Mouse (Mus musculus): Measurements from ENCODE around the gene Dpysl5. TPM values are rescaled to one million over a fixed set of nuclear protein-coding genes. Genes with fewer than 3 reads are reported as not detected.

The Dpysl5 gene
- total RNA-seq, 2 experiments from 2014 or later: 0.62 to 1.3 TPM

DNA sequence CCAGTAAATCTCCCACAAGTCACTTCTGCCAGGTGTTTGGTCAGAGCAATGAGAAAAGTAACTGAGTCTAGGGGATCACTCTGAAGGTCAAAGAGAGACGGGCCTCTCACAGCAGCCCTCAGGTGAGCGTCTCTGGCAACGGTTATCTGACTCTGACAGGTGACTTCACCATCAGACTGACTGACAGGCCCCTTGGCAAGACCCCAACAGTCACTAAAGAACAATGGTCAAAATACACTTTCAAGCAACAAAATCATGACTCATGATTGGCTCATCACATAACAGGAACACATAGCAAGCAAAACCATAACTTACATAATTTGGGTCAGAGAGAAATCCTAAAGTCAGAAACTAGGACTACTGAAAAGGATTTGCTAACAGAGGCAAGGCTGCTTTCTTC is 9.5 kb upstream of the Dpysl5 start:
- no peak for DNase-seq (ENCODE audit: low spot score)

GRCm38 (mm10) chr5:30709744-30710383 is 1.5 kb upstream of the Dpysl5 start:
- DNase-seq (ENCODE audit: low spot score): peak; percentile 79

- no peak for DNase-seq (ENCODE audit: low spot score)
Observed at GRCm38 (mm10) chr5:30710486-30710885, 878 bp upstream of the Dpysl5 start.

GRCm38 (mm10) chr5:30712002-30712390 is 632 bp downstream of the Dpysl5 start:
- no peak for DNase-seq (ENCODE audit: low spot score)

GRCm38 (mm10) chr5:30712441-30713298 is 1.3 kb downstream of the Dpysl5 start:
- no peak for DNase-seq (ENCODE audit: low spot score)

DNA sequence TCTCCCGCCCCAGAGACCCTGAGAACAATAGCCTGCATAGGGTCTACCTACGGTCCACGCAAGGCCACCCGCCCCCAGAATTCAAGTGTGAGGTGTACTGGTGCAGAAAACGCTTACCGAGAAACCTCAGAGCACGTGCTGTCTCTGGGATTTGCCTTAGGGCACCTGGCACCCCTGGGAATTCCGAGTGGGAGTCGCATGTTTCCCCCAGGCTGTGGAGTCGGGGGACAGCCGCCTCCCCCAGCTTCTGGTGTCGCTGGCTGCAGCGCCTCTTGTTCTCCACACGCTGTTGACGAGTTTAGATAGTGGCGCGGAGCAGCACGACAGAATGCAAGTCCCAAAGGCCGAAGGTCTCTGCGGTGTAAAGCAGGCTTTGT is 1.9 kb downstream of the Dpysl5 start:
- no peak for DNase-seq (ENCODE audit: low spot score)

DNA sequence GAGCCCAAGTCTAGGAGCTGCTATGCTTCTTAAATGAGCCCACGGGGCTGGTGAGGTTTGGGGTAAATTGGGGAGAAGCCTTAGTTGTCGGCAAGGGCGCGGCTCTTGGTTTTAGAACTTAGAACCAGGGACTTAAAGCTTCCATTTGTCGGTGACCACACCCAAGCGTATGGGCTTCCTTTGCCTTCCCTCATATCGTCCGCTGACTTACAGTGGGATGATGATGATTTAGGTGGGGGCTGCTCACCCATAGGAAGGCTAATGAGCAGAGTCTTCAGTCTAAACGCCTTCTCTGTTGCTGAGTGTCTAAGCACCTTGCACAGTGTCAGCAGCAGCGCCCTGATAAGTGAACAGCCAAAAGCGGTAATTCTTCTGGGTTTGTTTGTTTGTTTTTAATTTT is 2.3 kb downstream of the Dpysl5 start:
- DNase-seq (ENCODE audit: low spot score): no peak

- DNase-seq (ENCODE audit: low spot score): no peak
Observed at GRCm38 (mm10) chr5:30716311-30716710, 4.9 kb downstream of the Dpysl5 start.

- no peak for DNase-seq (ENCODE audit: low spot score)
Observed at GRCm38 (mm10) chr5:30717506-30717905, 6.1 kb downstream of the Dpysl5 start.

DNA sequence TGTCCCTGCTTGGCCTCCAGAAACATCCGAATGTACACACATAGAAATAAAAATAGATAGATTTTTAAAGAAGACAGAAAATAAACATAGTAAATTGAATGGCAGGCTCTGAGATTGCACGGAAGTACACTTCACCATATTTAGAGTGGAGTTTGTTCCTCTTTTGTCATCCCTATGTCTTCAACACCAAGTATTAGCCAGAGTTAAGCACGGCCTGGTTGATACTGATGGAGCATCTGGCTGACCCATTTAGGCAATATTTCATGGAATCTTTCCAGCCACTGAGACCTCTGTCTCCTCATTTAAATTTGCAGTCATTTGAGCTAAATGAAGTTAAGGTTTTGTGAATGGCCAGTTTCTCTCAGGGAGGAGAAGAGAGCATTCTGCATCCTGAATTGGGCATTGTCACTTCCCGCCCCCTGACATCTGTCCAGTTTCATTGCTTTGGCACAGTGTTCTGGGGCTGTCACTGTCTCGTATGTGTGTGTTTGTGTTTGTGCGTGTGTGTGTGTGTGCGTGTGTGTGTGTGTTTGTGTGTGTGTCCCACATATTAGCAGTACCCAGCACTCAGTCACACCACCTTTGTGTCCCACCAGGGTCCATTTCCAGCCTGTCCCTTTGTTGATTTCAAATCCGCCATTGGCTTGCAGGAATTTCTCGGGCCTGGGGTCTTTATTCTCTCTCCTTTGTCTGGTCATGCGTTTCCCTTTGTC is 6.8 kb downstream of the Dpysl5 start:
- no peak for DNase-seq (ENCODE audit: low spot score)

DNA sequence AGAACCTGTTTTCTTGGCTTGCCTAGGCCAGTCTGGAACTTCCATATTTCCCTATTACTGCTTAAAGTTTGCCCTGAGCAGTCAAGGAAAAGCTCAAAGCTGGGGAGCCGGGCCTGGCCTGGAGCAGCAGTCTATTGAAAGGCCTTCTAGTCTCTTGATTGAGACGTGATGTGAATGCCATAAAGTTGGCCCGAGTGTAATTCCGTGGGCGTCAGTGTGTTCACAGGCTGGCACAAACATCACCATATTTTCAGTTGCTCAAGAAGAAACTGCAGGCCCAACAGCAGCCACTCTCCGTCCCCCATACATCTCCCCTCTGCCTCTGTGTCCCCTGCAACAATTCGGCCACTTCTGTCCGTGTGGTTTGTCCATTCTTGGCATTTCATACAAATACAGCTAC is 10.6 kb downstream of the Dpysl5 start:
- no peak for DNase-seq (ENCODE audit: low spot score)

DNA sequence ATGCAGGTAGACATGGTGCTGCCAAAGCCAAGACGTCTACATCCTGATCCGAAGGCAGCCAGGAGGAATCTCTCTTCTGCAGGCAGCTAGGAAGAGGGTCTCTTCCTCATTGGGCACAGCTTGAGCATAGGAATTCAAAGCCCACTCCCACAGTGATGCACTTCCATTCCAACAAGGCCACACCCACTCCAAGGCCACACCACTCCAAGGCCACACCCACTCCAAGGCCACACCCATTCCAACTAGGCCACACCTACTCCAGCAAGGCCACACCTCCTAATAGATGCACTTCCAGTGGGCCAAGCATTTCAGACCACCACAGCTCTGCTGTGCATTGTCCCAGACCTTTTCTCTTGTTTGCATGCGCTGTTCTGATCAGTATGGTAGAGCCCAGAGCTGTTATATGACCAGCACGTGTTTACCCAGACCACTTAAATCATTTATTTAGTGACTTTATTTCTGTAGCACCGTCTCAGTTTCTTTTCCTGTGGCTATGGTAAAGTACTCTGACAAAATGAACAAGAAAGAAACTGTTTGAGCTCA is 14.9 kb downstream of the Dpysl5 start:
- DNase-seq (ENCODE audit: low spot score): no peak

DNA sequence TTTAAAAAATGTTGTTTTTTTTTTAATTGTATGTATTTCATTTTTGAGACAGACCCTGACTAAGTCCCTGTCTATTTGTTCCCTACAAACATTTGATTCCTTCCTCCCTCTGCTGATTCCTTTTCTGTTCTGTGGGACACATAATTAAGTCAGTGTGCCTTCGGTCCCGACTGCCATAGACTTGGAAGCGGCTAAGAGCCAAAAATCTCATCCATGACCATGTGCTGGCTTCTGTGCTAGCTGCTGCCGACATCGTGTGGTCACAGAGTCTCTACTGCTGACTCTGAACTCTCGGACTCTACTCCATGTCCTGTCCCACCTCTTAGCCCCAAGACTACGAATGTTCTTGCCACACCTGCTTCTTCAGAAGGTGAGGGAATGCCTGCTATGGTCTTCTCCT is 21.1 kb downstream of the Dpysl5 start:
- DNase-seq (ENCODE audit: low spot score): no peak

- DNase-seq (ENCODE audit: low spot score): no peak
Observed at GRCm38 (mm10) chr5:30734666-30735065, 23.3 kb downstream of the Dpysl5 start.

DNA sequence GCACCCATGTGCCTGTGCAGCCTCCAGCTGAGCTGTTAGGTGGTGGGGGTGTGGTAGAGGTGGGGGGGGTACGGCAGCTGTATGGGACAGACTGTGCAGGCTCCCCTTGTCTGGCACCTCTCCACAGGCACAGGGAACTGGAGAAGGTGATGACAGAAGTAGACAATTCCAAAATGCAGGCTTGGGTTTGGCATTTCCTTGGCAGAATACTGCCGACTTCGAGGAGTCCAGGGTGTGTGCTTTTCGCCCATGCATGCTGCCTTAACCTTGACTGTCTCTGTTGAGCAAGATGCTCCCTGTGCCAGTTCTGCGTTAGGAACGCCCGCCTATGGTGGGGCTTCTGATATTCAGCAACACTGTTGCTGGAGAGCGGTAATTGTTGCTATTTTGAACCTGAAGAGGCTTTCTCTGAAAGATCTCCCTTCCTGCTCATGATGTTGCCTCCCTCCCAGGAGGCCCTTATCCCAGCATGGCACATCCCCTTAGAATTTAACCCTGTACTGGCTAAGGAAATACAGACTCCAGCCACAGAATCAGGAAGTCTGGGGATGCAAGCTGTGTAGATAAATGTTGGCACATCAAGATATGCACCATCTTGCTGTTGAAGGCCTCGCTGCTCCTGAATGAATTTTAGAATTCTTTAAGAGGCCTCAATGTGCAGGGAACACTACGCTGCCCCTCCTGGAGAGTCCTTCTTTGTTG is 26.9 kb downstream of the Dpysl5 start:
- DNase-seq (ENCODE audit: low spot score): peak; percentile 24

- no peak for DNase-seq (ENCODE audit: low spot score)
Observed at GRCm38 (mm10) chr5:30739595-30739994, 28.2 kb downstream of the Dpysl5 start.

DNA sequence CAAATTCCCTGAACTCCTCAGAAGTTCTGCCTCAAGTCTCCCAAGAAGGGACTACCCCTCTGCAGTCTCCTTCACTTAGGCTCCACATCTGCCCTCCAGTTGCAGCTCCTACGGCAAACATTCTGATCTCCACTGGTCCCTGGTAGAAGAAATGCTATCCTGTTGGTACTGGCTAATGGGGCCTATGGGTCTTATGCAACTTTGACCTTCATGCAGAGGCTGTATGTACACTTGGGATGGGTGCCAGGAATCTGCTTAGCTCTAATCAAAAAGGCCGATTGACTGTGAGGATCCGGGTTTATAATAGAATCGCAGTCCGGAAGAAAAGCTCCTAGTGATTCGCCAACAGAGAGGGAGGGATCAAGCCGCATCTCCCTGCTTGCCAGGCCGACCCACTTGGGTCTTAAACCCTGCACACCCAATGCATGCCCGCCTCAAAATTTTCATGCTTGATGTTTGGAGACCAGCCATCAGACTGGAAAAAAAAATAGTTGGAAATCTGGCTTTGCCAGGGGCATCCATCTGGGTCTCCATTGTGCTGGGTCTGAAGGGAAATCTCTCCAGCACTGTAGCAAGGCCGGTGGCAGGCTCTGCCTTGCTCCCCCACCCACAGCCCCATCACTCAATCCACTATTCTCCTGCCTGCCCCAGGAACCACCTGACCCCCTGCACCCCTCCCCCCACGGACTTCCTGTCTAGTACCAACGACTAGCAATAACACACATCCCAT is 38.4 kb downstream of the Dpysl5 start:
- DNase-seq (ENCODE audit: low spot score): no peak

DNA sequence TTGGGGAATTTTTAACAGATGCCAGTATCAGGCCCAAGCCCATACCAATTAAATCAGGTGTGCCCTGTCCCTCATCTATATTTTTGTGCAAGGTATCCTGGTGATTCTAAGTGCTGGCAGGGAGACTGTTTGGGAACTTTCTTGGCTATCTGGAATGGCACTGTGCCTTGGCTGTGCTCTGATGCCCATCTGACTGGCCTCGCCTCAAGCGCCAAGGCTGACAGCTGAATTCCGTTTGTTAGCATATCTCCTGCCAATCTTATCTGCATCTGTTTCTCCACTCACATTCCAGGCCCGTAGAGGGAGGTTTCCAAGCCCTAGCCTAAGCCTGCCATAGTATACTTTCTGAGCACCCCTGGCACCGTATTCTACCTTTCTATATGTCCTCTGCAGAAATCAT is 39.7 kb downstream of the Dpysl5 start:
- DNase-seq (ENCODE audit: low spot score): peak; percentile 51

GRCm38 (mm10) chr5:30753128-30753527 is 41.8 kb downstream of the Dpysl5 start:
- DNase-seq (ENCODE audit: low spot score): peak; percentile 82

- DNase-seq (ENCODE audit: low spot score): no peak
Observed at GRCm38 (mm10) chr5:30755215-30755614, 43.9 kb downstream of the Dpysl5 start.

All from gastrocnemius, adult 18-20 months (tissue).